Mouse (Mus musculus) layer of hippocampus, postnatal 10 days (tissue): ENCODE measurements around the gene Arhgef12. TPM values are rescaled to one million over a fixed set of nuclear protein-coding genes. Genes with fewer than 3 reads are reported as not detected.
A peak's percentile ranks its signal among the peaks of the same experiment; 100 is the strongest.

Experiments
- DNase-seq, 2 experiments: peaks; one replicate each; pipeline ENCODE4 v3.0.0; 2021; ENCODE audit warnings: low spot score in 2 of 2
- total RNA-seq, 2 experiments: library from RNA; stranded (reverse); gene quantifications; 2 replicates each; pipeline ENCODE4 v1.2.3; 2021

The Arhgef12 gene
- total RNA-seq, 2 experiments from 2014 or later = 146 to 151 TPM

GRCm38 (mm10) chr9:42943057-42943529 lies 163.9 kb downstream of the Arhgef12 start:
- peak; percentile 62 to 73 for DNase-seq

GRCm38 (mm10) chr9:42942148-42942547 lies 164.9 kb downstream of the Arhgef12 start:
- no peak for DNase-seq

- no peak for DNase-seq
These were observed 174.9 kb downstream of the Arhgef12 start for GRCm38 (mm10) chr9:42932146-42932545.

DNA sequence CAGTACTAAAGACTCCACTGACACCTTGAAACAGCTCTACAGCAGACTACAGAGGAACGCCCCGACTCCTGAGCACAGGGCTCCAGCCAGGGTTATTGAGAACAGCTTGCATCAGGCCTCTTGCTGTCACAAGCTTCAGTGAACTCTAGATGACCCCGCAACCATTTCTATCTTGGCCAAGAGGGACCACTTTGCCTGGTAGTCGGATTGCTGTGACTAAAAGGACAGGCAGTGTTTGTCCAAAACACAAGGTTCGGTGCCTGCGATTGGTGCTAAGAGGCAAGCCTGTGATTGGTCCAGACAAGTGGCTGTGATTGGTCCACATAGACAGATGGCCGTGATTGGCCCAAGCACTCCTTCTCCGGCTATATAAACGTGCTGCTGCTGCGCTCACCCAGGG lies 179.5 kb downstream of the Arhgef12 start:
- no peak for DNase-seq

DNA sequence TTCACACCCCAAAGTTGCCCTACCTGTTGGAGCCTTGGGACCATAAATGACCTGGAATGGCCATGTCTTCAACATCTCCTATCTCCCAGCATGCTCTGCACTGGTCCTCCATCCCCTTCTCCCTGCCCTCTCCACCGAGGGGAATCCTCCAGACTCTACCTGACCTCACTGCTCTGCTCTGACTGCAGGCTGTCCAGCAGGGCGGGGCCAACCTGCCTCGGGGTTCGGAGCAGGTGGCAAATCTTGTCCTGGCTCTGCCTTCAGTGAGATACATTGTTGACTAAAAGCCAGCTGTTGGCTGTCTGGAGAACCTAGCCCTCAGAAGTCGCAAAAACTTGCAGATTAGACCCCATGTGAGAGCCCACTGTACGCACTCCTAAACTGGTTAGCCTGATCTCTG lies 180.5 kb downstream of the Arhgef12 start:
- no peak for DNase-seq

GRCm38 (mm10) chr9:42921830-42922229 lies 185.2 kb downstream of the Arhgef12 start:
- DNase-seq = no peak

GRCm38 (mm10) chr9:42920190-42920589 lies 186.8 kb downstream of the Arhgef12 start:
- DNase-seq = peak; percentile 50 to 57

- DNase-seq = no peak
These were observed 189.1 kb downstream of the Arhgef12 start for GRCm38 (mm10) chr9:42917911-42918310.

Other genes with a start within 250 kb of the Arhgef12 start
- 10 to 100 TPM; 50.8 to 60.9 TPM for gene Grik4, start 162.7 kb downstream of the Arhgef12 start, total RNA-seq
- 10 to 100 TPM; 17.0 to 19.7 TPM for gene Tmem136, start 9.3 kb upstream of the Arhgef12 start, total RNA-seq
- gene Pou2f3, start 103.1 kb upstream of the Arhgef12 start, total RNA-seq = under 1 TPM in 1 of 2 experiments, not detected in 1; 0.22 TPM
- gene Oaf, start 132.7 kb upstream of the Arhgef12 start, total RNA-seq = 10 to 100 TPM; 12.2 to 14.6 TPM
- under 1 TPM; 0.25 to 0.83 TPM for gene Trim29, start 203.6 kb upstream of the Arhgef12 start, total RNA-seq